Mouse (Mus musculus): ENCODE measurements around the gene Inpp4b.

DNA sequence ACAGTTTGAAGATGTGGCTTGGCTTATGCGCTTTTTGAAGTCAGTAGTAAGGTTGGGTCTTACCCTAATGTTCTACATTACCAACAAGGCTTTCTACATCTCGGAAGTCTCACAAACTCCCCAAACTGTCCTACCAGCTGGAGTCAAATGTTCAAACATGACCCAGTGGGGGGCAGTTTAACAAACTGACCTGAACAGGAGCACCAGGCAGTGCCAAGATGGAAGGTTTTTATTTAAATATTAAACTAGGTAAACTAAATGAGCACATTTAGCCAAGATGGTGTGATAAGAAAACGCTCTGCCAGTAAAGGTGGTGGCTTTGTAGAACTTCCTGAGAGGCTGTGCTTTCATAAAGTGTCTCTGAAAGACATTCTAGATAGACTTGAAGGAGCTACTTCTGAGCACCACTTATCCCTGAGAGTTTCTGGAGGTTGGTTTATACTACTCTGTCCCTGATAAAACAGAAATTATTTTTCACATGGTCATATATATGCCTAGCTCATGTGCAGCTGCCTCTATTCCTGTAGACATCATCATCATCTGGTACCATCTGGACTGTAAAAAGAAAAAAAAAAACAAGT is 251.9 kb downstream of the Inpp4b start:
- no peak for TF ChIP-seq POLR2A (IDR thresholded peaks at IDR 0.05; ENCODE audit: control insufficient read depth, extremely low read depth, insufficient read depth, low read length, poor library complexity)
- no peak for TF ChIP-seq CTCF (IDR thresholded peaks at IDR 0.05; ENCODE audit: borderline replicate concordance, control insufficient read depth, extremely low read depth, insufficient read depth, low read length, poor library complexity)
